ENCODE assay signal across 10 mouse cellular contexts in the genomic region with DNA sequence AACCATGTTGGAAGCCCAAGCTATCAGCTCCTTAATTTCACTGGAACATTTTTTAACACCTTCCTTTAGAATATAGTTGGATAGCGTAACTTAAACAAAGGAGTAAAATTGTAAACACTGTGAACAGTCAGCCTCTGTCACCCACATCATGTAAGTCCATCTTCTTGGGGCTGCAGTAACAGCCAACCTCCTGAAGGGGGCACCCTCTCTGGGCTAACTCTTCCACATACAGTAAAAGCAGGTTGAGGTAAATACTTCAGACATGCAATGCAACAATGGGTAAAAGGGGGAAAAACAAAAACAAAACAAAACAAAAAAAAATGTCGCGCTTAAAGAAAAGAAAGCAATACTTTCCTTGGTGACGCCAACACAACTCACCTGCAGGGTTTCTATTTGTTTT.
A peak's percentile ranks its signal among the peaks of the same experiment; 100 is the strongest.
DNase-seq lines count a peak whose midpoint lies in the region; ATAC-seq and TF ChIP-seq lines count a peak whose summit lies in the region.
"Had no signal": no experiment of that assay in that cellular context is flagged by ENCODE, and none has a peak within 500 bp of the region (broad histone marks: within the 10 kb centered on the region; RNA-seq: fewer than 3 reads in every experiment).

No protein-coding gene starts in this region.

- TF ChIP-seq EP300 in ES-Bruce4 (IDR thresholded peaks at IDR 0.05; ENCODE audit: insufficient read depth, low read depth, low read length): no peak

- no peaks in the 10 kb centered on the region for H3K9me3 ChIP-seq in ES-Bruce4 (replicated peaks; ENCODE audit: control insufficient read depth, insufficient read depth, low read length, poor library complexity, severe bottlenecking)
- H3K9me3 ChIP-seq in hindbrain, embryonic 13.5 days: no peaks in the 10 kb centered on the region
- H3K9me3 ChIP-seq: limb, embryonic 12.5 days had no signal

- H3K4me2 ChIP-seq in hindbrain, embryonic 13.5 days: no peak overlapping the region
- H3K4me2 ChIP-seq: limb, embryonic 12.5 days had no signal

- H3K4me1 ChIP-seq in ES-Bruce4 (ENCODE audit: control insufficient read depth, insufficient read depth, low read length): no peaks in the 10 kb centered on the region
- H3K4me1 ChIP-seq in hindbrain, embryonic 13.5 days (replicated peaks): 0 out of 2 replicates have a peak, but pooled peaks cover 5% of the 10 kb centered on the region

- WGBS in hindbrain, embryonic 13.5 days: 92% methylated on average over 4 of the region's 4 CpGs

- no peak for TF ChIP-seq POLR2A in ES-Bruce4 (IDR thresholded peaks at IDR 0.05; ENCODE audit: insufficient read depth, low read length)

- no peak overlapping the region for H3K4me3 ChIP-seq in layer of hippocampus, adult 2 months
- H3K4me3 ChIP-seq in ES-Bruce4 (ENCODE audit: low read depth, low read length): no peak overlapping the region
- H3K4me3 ChIP-seq in hindbrain, embryonic 13.5 days: no peak overlapping the region
- H3K4me3 ChIP-seq: limb, embryonic 12.5 days had no signal

- ATAC-seq in hindbrain, embryonic 13.5 days (ENCODE audit: low FRiP score): no peak

- peak; percentile 84 for TF ChIP-seq CTCF in layer of hippocampus, adult 2 months (conservative IDR thresholded peaks at IDR 0.05)
- peak; percentile 69 for TF ChIP-seq CTCF in ES-Bruce4 (IDR thresholded peaks at IDR 0.05; ENCODE audit: low read depth, low read length)

- peaks cover 10% of the 10 kb centered on the region for H3K36me3 ChIP-seq in ES-Bruce4 (ENCODE audit: control insufficient read depth, insufficient read depth, low read length, poor library complexity, severe bottlenecking)
- H3K36me3 ChIP-seq in hindbrain, embryonic 13.5 days: peaks cover 42% of the 10 kb centered on the region

- no peaks in the 10 kb centered on the region for H3K27me3 ChIP-seq in ES-Bruce4 (ENCODE audit: control insufficient read depth, insufficient read depth, low read length, poor library complexity, severe bottlenecking)
- H3K27me3 ChIP-seq in hindbrain, embryonic 13.5 days: no peaks in the 10 kb centered on the region
- H3K27me3 ChIP-seq: limb, embryonic 12.5 days had no signal

- H3K9ac ChIP-seq in ES-Bruce4 (ENCODE audit: low read depth, poor library complexity, severe bottlenecking): no peak overlapping the region
- H3K9ac ChIP-seq in hindbrain, embryonic 13.5 days: no peak overlapping the region
- H3K9ac ChIP-seq: limb, embryonic 12.5 days had no signal

- DNase-seq in layer of hippocampus, adult 2 months (ENCODE audit: low spot score in 2 of 2): no peak
- no peak for DNase-seq in layer of hippocampus, adult 8-10 months (ENCODE audit: low spot score in 2 of 2)
- DNase-seq in c-Kit-negative CD71-positive TER-119-positive erythroid progenitor cells, embryonic 14.5 days (ENCODE audit: low read depth, low spot score): peak; percentile 49
- DNase-seq in retina, embryonic 14.5 days (ENCODE audit: low spot score): peak; percentile 37
- no peak for DNase-seq in ovary, postnatal 14 days (ENCODE audit: low spot score)
- DNase-seq in kidney, postnatal 36 days: no peak
- DNase-seq: cerebellum, adult 8-10 months had no signal

- no peak overlapping the region for H3K27ac ChIP-seq in layer of hippocampus, adult 2 months
- H3K27ac ChIP-seq in ES-Bruce4 (ENCODE audit: insufficient read depth, low read length): no peak overlapping the region
- H3K27ac ChIP-seq in hindbrain, embryonic 13.5 days: no peak overlapping the region
- H3K27ac ChIP-seq: limb, embryonic 12.5 days had no signal

Comparison
In these comparisons a context has a peak if more than half of its experiments do, and no peak if none do; other contexts are left out.
1. DNase-seq: peak in c-Kit-negative CD71-positive TER-119-positive erythroid progenitor cells, embryonic 14.5 days (single experiment) and retina, embryonic 14.5 days (single experiment); none in layer of hippocampus, adult 2 months (0 of 2), layer of hippocampus, adult 8-10 months (0 of 2), ovary, postnatal 14 days (single experiment) and kidney, postnatal 36 days (0 of 2).